Mouse (Mus musculus) large intestine, adult 2 months (tissue): ENCODE results near the gene Scgb1b29. TPM values are rescaled to one million over a fixed set of nuclear protein-coding genes. Genes with fewer than 3 reads are reported as not detected.
"Not testable (repeated sequence)": the region's sequence is repeated elsewhere in the genome, so short reads cannot be mapped to it uniquely, and the experiment has no call there.

Source experiments
- DNase-seq: peaks from one replicate; pipeline ENCODE4 v3.0.0-alpha.2; 2012; ENCODE audit warnings: low read depth, low spot score
- WGBS: fragments of 180-500 bp; shearing (Covaris S2); methylation state at CpG from one replicate; pipeline ENCODE4 v1.1.7; 2018; 5-methylcytosine and 5-hydroxymethylcytosine counted together
- polyA plus RNA-seq: library from polyadenylated mRNA; depleted of rRNA; stranded (reverse); fragments of >200 nt; gene quantifications from 2 replicates; pipeline ENCODE4 v1.2.3, GENCODE M21; 2012; rRNA removed

Gene Scgb1b29
- polyA plus RNA-seq = not detected in 2 replicates

DNA sequence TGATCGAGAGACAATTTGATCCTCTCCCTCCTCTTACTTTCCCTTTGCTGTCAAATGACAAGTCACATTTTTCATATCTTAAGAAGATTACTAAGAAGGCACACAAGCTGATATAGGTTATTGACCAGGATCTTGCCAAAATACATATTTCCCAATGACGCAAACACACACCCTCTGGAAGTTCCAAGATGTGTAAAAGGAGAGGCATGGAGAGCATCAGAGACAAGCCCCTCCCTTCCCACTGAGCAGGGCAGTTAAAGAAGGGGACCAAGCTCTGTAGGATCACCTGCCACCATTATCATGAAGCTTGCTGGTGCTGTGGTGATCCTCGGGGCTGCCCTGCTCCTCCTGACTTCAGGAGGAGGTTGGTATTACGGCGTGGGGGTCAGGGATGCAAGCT, at the start of gene Scgb1b29:
Gene Scgb1b29 (plus strand): TSS at position 301 of the 400 bp plus-strand sequence.
- not testable (repeated sequence) for DNase-seq

DNA sequence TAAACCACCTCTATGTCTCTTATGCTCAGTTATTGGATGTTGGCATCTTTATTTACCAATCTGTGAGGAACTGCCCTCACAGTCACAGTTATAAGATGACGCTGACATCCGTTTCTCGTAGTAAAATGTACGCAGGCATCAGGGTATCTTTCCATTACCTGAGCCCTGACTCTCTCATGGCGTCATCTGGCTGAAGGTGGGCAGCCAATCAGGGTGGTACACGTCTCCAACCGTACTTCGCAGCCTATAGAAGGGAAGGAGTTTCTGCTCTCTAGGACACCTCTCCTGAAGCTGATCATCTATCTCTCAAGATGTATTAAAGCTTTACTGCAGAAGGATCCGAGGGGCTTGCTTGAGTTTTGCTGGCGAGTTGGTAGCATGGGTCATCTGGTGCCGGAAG, 12.7 kb upstream of the Scgb1b29 start:
- WGBS = 86% methylated on average over 11 of the region's 11 CpGs
- DNase-seq = not testable (repeated sequence)

More for the DNA sequence above, at the start of gene Scgb1b29:
- 91% methylated on average over 4 of the region's 5 CpGs for WGBS

Other genes starting within 250 kb of the Scgb1b29 start
- gene Scgb2b11, start 230.4 kb upstream of the Scgb1b29 start, polyA plus RNA-seq = not detected in 2 replicates
- not detected in 2 replicates for gene Scgb1b11, start 218.7 kb upstream of the Scgb1b29 start, polyA plus RNA-seq
- not detected in 2 replicates for gene Scgb2b12, start 114.3 kb upstream of the Scgb1b29 start, polyA plus RNA-seq
- gene Scgb1b12, start 107.4 kb upstream of the Scgb1b29 start, polyA plus RNA-seq = not detected in 2 replicates